Mouse (Mus musculus) thymus, adult 18-20 months (tissue): ENCODE measurements around the gene Gm6793.

Experiments used
- DNase-seq, 2 experiments: peaks; one replicate each; pipeline ENCODE4 v3.0.0; 2022; ENCODE audit warnings: mixed read lengths in 2 of 2

The Gm6793 gene

DNA sequence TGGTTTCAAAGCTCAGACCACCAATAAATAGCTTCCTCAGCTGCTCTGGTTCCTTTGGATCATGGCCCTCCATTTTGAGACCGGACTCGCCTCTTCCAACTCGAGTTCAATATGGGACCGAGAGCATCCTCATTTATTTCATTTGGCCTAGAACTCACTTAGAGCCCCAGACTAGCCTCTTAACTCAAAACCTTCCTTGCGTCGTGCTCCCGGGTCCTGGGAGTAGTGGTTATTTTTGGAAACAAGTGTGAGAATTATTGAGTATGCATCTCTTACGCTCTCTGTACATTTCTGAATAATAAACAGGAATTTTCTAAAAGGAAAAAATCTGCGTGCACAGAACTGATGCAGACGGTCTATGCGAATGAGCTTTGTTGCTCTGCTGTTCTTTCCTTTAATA is at the start of gene Gm6793:
Gm6793 (minus strand) TSS at position 101 of the 400 bp plus-strand sequence.
- no peak for DNase-seq

DNA sequence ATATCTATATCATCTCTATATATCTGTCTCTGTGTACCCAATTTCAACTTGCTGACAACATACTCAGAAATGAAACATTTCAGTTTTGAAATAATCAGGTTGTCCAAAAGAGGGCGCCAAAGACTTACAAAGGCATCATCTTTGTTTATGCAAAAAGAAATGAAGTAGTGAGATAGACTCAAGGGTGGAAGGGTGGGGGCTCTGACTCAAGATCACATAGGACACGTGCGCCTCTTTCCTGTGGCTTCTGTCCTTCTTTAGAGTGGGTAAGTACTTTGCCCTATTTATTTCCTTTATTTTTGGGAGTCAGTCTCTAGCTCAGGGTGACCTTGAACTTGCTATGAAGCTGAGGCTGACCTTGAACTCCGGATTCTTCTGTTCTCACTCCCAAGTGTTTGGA is 46.5 kb upstream of the Gm6793 start:
- DNase-seq, result no peak

- DNase-seq, result no peak
Measured at GRCm38 (mm10) chr8:112054456-112054855, 39.6 kb upstream of the Gm6793 start.

- DNase-seq, result no peak
Measured at GRCm38 (mm10) chr8:112051537-112051936, 36.7 kb upstream of the Gm6793 start.

DNA sequence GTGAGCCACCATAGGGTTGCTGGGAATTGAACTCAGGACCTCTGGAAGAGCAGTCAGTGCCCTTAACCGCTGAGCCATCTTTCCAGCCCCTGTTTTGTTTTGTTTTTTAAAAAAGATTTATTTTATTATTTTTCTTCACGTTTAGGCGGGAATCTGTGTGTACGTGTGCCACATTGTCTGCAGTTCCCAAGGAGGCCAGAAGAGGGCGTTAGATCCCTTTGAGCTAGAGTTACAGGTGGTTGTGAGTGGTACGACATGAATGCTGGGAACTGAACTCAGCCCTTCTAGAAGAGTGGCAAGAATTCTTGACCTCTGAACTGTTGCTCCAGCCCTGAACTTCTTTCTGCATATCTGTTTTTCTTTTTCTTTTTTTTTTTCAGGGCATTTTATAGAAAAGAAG is 35.1 kb upstream of the Gm6793 start:
- no peak for DNase-seq

- DNase-seq, result no peak
Measured at GRCm38 (mm10) chr8:112048293-112048692, 33.5 kb upstream of the Gm6793 start.

- DNase-seq, result peak; percentile 27 to 32
Measured at GRCm38 (mm10) chr8:112045896-112046295, 31.1 kb upstream of the Gm6793 start.

DNA sequence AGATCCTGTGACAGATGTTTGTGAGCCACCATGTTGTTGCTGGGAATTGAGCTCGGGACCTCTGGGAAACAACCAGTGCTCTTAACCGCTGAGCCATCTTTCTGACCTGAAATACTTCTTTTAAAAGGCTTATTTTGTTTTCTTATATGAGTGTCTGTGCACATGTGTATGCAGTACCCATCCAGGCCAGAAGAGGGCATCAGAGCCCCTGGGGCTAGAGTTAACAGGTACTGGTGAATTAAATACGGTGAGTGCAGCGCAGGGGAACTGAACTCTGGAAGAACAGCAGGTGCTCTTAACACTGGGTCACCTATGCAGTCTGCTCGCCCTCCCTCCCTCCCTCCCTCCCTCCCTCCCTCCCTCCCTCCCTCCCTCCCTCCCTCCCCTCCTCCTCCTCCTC is 30.3 kb upstream of the Gm6793 start:
- DNase-seq, result no peak

GRCm38 (mm10) chr8:112037521-112037920 is 22.7 kb upstream of the Gm6793 start:
- DNase-seq, result no peak

- DNase-seq, result no peak
Measured at GRCm38 (mm10) chr8:112034603-112035002, 19.8 kb upstream of the Gm6793 start.

GRCm38 (mm10) chr8:112033071-112033470 is 18.2 kb upstream of the Gm6793 start:
- no peak for DNase-seq

GRCm38 (mm10) chr8:112030663-112031062 is 15.8 kb upstream of the Gm6793 start:
- DNase-seq, result no peak

GRCm38 (mm10) chr8:112029455-112029854 is 14.6 kb upstream of the Gm6793 start:
- DNase-seq, result no peak

- peak; percentile 43 to 49 for DNase-seq
Measured at GRCm38 (mm10) chr8:112011816-112012242, 3.0 kb downstream of the Gm6793 start.

DNA sequence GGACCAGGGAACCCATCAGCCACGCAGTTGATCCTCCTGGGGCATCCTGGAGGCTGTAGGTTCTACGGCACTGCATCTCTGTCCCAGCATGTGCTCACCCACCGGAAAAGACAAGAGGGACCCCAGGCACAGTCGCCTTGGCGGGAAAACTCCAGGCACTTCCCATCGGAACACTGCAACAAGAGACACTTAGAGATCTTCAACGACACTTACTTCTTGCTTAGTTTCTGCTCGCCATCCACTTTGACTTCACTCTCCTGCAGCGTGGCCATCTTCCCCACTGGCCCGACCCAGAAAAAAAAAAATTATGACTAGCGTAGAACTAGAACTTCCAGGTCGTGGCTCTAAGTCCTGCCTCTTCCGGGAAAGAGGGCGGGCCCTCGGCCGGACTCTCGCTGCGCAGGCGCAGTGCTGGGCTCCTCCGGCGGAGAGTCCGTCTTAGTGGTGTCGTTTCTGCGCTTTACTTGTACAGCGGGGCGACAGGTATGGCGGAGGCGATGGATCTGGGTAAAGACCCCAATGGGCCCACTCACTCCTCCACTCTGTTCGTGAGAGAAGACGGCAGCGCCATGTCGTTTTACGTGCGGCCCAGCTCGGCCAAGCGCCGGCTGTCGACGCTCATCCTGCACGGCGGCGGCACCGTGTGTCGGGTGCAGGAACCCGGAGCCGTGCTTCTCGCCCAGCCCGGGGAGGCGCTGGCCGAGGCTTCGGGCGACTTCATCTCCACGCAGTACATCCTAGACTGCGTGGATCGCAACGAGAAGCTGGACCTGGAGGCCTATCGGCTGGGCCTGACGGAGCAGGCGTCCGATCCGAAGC is 3.6 kb downstream of the Gm6793 start, which contains the start of the genes Kars and Terf2ip:
Kars (minus strand) TSS at position 327 of the 819 bp plus-strand sequence.
Terf2ip (plus strand) TSS at position 402 of the 819 bp plus-strand sequence.
- peak; percentile 84 to 88 for DNase-seq

- DNase-seq, result no peak
Measured at GRCm38 (mm10) chr8:112009558-112009957, 5.3 kb downstream of the Gm6793 start.

GRCm38 (mm10) chr8:112007669-112008068 is 7.2 kb downstream of the Gm6793 start:
- no peak for DNase-seq

DNA sequence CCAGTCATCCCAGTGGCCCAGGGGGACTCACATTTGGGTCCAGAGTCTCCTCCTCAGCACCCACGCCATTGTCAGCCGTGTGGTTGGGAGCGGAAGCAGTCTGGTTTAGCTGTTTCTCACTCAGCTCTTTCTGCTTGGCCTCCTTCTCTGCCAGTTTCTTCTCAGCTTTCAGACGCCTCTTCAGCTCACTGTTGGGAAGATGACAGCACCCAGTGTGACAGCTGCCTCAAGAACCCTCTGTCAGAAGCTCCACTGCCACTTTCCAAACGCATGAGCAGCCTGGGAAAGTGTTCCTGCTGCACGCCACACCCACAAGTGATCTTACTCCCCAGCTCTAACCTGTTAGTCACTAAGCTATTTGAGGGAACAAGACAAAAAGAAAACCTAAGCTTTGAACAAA is 9.2 kb downstream of the Gm6793 start:
- DNase-seq, result no peak

- DNase-seq, result no peak
Measured at GRCm38 (mm10) chr8:112004754-112005153, 10.1 kb downstream of the Gm6793 start.

DNA sequence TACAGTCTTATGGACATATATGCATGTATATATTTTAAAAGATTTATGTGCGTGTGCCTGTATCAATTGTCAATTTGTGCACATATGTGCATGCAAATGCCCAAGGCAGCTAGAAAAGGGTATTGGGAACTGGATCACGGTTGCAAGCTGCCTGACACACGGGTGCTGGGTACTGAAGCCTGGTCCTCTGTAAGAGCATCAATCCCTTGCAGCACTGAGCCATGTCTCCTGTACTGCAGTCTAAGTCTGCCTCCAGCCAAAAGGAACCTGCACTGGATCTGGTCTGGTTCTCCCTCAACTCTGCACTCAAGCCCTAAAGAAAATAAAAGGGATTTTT is 22.2 kb downstream of the Gm6793 start:
- no peak for DNase-seq

DNA sequence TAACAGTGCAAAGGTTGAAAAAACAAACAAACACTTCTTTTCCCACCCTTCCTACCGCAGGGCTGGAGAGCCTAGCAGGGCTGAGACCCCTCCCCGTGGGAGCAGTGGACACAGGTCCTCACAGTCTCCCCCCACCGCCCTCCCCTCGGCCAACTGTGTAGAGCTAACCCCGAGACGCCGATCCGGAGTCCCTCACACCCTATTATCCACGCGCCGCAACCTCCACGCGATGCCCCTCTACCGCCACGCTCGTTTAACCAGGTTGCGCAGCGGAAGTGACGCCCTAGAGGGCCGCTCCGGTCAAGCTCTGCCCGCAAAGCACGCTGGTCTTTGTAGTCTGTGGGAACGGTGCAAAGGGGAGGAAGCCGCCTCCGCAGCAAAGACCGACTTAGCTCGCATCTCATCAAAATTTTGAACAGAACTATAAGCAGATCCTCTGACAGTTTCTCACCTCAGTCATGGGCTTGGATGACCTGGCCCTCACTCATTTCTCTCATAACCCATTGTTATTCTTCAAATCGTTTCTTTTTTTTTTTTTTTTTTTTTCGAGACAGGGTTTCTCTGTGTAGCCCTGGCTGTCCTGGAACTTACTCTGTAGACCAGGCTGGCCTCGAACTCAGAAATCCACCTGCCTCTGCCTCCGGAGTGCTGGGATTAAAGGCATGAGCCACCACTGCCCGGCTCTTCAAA is 22.7 kb downstream of the Gm6793 start, which contains the start of gene Adat1:
Adat1 (minus strand) TSS at position 290 of the 690 bp plus-strand sequence.
- peak; percentile 70 to 79 for DNase-seq

GRCm38 (mm10) chr8:111991278-111991677 is 23.6 kb downstream of the Gm6793 start:
- DNase-seq, result no peak

- peak; percentile 25 to 41 for DNase-seq
Measured at GRCm38 (mm10) chr8:111989911-111990310, 24.9 kb downstream of the Gm6793 start.

DNA sequence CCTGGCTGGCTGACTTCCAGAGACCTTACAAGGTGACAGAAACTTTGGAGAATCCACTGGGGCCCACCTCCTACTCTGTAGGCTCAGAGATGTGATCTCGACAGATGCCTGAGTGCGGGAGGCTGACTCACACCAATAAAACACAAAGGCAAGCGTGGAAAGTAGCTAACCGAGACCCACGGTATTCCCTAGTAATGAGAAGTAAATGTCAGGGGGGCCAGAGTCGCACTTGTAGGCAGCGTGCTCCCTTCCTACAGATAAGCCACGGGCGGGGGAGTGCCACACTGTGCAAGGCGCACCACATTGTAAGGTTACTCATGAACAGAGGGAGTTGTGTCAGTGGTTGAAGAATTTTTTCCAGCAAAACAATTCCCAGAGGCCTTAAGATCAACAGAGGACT is 30.3 kb downstream of the Gm6793 start:
- DNase-seq, result no peak
